Mouse (Mus musculus): ENCODE measurements around the gene Cisd1. TPM values are rescaled to one million over a fixed set of nuclear protein-coding genes. Genes with fewer than 3 reads are reported as not detected.
A peak's percentile ranks its signal among the peaks of the same experiment; 100 is the strongest.

The Cisd1 gene
- polyA plus RNA-seq, 1 experiment from 2014 or later: 129 TPM

DNA sequence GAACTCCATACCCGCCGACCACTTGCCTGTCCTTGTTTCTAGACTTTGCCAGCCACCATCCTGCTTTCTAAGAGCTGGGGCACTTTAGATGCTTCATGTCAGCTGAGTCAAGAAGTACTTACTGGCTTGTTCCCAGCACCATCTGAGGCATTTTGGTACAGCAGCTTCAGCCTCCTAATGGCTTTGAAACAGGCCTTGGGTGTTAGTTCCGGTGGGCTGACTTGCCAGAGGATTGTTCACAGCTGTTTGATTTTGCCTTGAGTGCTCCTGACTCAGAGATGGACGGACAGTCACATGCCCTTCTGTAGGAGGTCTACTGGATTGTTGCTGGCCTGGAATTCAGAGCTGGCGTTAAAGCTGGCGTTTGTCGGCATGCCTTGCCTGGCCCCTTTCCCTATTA is 16.3 kb upstream of the Cisd1 start:
- ATAC-seq (replicated peaks; ENCODE audit: low FRiP score) (no peak), DNase-seq (ENCODE audit: low spot score) (no peak)
- Histone ChIP-seq H3K9me3 (ENCODE audit: control insufficient read depth, low read length) (no peaks in the 10 kb centered on the region), H3K27me3 (replicated peaks; ENCODE audit: control insufficient read depth, insufficient read depth, low read length) (no peaks in the 10 kb centered on the region), H3K4me3 (ENCODE audit: low read depth, low read length) (no peak overlapping the region), H3K27ac (ENCODE audit: low read depth, low read length) (no peak overlapping the region), H3K4me2 (no peak overlapping the region), H3K9ac (ENCODE audit: low read depth, low read length) (no peak overlapping the region), H3K4me1 (replicated peaks; ENCODE audit: control insufficient read depth, insufficient read depth, low read length) (peaks cover 3% of the 10 kb centered on the region; the same call in 1 of the 2 replicates), H3K36me3 (ENCODE audit: control insufficient read depth, insufficient read depth, low read length) (peaks cover 3% of the 10 kb centered on the region; the same call in 1 of the 2 replicates)
- 87% methylated on average over 7 of the region's 7 CpGs for WGBS

DNA sequence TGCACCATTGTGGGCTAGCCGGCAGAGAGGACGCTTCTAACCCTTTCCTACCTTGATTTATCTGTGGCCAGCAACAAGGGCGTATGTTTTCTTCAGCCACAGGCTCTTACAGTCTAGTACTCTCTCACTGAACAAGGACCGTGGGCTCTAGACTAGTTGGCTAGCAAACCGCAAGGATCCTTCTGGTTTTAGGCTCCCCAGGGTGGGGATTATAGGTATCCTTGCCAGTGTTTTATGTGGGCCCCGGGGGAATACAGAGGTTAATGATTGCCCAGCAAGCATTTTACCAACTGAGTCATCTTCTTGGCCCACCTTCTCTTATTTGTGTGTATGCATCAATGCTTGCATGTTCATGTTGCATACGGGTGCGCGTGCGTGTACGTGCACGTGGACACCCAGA is 10.2 kb upstream of the Cisd1 start:
- H3K27ac ChIP-seq (ENCODE audit: low read depth, low read length): no peak overlapping the region
- no peaks in the 10 kb centered on the region; the same call in 1 of the 2 replicates for H3K4me1 ChIP-seq (replicated peaks; ENCODE audit: control insufficient read depth, insufficient read depth, low read length)
- no peak overlapping the region for H3K4me3 ChIP-seq (ENCODE audit: low read depth, low read length)
- H3K9ac ChIP-seq (ENCODE audit: low read depth, low read length): no peak overlapping the region
- no peak overlapping the region for H3K4me2 ChIP-seq
- H3K27me3 ChIP-seq (replicated peaks; ENCODE audit: control insufficient read depth, insufficient read depth, low read length): no peaks in the 10 kb centered on the region
- ATAC-seq (replicated peaks; ENCODE audit: low FRiP score) (no peak), DNase-seq (ENCODE audit: low spot score) (no peak)
- H3K9me3 ChIP-seq (ENCODE audit: control insufficient read depth, low read length): no peaks in the 10 kb centered on the region
- 90% methylated on average over 12 of the region's 12 CpGs for WGBS
- peaks cover 3% of the 10 kb centered on the region; the same call in 1 of the 2 replicates for H3K36me3 ChIP-seq (ENCODE audit: control insufficient read depth, insufficient read depth, low read length)

DNA sequence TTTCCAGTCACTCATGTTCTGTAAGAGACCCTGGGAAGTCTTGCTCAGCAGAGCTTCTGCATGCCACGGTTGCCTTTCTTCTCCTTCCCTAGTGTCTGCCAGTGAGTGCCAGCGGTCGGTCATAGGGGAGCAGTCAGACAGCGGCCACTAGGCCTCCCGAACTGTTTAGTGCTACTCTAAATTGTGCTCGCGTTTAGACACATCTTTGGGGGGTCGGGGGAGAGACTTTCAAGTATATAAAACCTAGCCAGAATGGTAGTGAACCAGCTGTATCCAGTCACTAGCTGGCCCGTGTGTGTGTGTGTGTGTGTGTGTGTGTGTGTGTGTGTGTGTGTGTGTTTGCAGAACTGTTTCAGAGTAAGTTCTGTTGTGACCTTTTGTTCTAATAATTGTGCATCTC is 9.1 kb upstream of the Cisd1 start:
- ATAC-seq (replicated peaks; ENCODE audit: low FRiP score): no peak
- Histone ChIP-seq H3K27me3 (replicated peaks; ENCODE audit: control insufficient read depth, insufficient read depth, low read length) (no peaks in the 10 kb centered on the region), H3K4me2 (no peak overlapping the region), H3K27ac (ENCODE audit: low read depth, low read length) (no peak overlapping the region), H3K9me3 (ENCODE audit: control insufficient read depth, low read length) (no peaks in the 10 kb centered on the region), H3K4me3 (ENCODE audit: low read depth, low read length) (no peak overlapping the region), H3K9ac (ENCODE audit: low read depth, low read length) (no peak overlapping the region), H3K4me1 (replicated peaks; ENCODE audit: control insufficient read depth, insufficient read depth, low read length) (peaks cover 10% of the 10 kb centered on the region), H3K36me3 (ENCODE audit: control insufficient read depth, insufficient read depth, low read length) (peaks cover 3% of the 10 kb centered on the region; the same call in 1 of the 2 replicates)
- 73% methylated on average over 9 of the region's 9 CpGs for WGBS
- DNase-seq (ENCODE audit: low spot score): no peak

DNA sequence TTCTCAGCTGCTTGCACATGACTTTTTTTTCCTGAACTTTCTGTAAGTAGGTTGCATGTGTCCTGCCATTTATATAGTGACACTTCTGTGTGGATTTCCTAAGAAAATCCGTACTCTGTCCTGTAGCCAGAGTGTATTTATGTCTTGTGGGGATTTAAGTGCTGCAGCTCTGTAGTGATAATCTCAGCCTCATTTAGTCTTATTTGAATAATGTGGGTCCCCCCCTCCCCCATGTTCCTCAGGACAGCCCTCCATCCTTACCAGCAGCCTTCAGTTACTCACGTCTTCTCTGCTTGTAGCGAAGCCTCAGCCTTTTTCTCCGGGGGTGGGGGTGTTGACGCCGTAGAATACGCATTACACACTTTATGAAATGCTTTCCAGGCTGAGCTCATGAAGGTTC is 6.5 kb upstream of the Cisd1 start:
- Histone ChIP-seq H3K9ac (ENCODE audit: low read depth, low read length) (no peak overlapping the region), H3K27ac (ENCODE audit: low read depth, low read length) (no peak overlapping the region), H3K4me3 (ENCODE audit: low read depth, low read length) (no peak overlapping the region), H3K9me3 (ENCODE audit: control insufficient read depth, low read length) (no peaks in the 10 kb centered on the region), H3K4me2 (no peak overlapping the region), H3K36me3 (ENCODE audit: control insufficient read depth, insufficient read depth, low read length) (peaks cover 3% of the 10 kb centered on the region; the same call in 1 of the 2 replicates), H3K4me1 (replicated peaks; ENCODE audit: control insufficient read depth, insufficient read depth, low read length) (peaks cover 17% of the 10 kb centered on the region), H3K27me3 (replicated peaks; ENCODE audit: control insufficient read depth, insufficient read depth, low read length) (no peaks in the 10 kb centered on the region)
- DNase-seq (ENCODE audit: low spot score): no peak
- ATAC-seq (replicated peaks; ENCODE audit: low FRiP score): no peak
- WGBS: 92% methylated on average over 7 of the region's 7 CpGs

DNA sequence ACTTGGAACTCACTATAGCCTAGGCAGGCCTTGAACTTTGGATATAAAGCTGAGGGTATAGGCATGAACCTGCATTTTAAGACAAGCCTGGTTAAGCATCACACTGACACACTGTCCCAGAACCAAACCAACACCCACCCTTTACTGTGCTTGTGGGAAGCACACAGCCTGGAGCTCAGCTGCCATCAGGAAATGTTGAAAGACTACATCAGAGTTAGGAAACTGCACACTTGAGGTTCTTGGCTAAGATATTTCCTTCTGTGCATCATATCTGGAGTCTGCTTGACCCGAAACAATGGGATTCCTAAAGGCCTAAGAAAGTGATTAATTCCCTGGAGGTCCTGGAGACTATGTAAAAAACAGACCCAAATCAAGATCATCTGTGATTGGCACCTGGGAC is 4.5 kb upstream of the Cisd1 start:
- no peaks in the 10 kb centered on the region for H3K9me3 ChIP-seq (ENCODE audit: control insufficient read depth, low read length)
- H3K9ac ChIP-seq (ENCODE audit: low read depth, low read length): no peak overlapping the region
- ATAC-seq (replicated peaks; ENCODE audit: low FRiP score): no peak
- WGBS: 79% methylated on average over 1 of the region's 1 CpGs
- H3K4me2 ChIP-seq: peak overlapping the region; percentile 90
- no peaks in the 10 kb centered on the region for H3K27me3 ChIP-seq (replicated peaks; ENCODE audit: control insufficient read depth, insufficient read depth, low read length)
- peak overlapping the region; percentile 83 for H3K4me3 ChIP-seq (ENCODE audit: low read depth, low read length)
- no peak for DNase-seq (ENCODE audit: low spot score)
- H3K4me1 ChIP-seq (replicated peaks; ENCODE audit: control insufficient read depth, insufficient read depth, low read length): peaks cover 22% of the 10 kb centered on the region
- H3K36me3 ChIP-seq (ENCODE audit: control insufficient read depth, insufficient read depth, low read length): peaks cover 3% of the 10 kb centered on the region; the same call in 1 of the 2 replicates
- peak overlapping the region; percentile 9; the same call in 1 of the 2 replicates for H3K27ac ChIP-seq (ENCODE audit: low read depth, low read length)

DNA sequence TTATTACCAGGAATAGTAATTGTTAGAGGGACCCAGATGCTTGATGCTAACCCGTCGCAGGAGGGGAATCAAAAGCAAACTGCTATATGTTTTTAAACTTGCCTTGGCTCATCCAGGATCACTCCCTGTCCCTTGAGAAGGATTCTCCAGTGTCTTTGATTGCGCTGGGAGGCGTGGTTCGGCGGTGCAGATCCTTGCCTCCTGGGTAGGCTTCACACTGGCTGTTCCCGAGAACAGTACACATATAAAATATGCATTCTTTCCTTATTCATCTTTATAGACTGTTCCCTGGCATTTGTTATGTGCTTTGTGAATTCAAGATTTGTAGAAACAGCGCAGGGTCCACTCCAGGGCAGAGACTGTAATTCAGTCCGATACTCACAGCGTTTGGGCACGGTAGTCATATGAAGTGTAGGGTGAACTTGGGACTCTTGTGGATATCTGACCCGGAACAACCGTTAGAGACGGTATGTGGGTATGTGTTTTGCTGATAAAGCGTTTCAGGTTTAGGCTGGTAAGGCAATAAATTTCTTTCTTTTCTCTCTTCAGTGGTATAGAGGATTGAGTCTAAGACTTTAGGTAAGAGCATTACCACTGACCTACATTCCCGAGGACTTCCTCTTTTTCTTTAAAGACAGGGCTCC is 4.0 kb upstream of the Cisd1 start:
- no peaks in the 10 kb centered on the region for H3K9me3 ChIP-seq (ENCODE audit: control insufficient read depth, low read length)
- peak; percentile 46 for DNase-seq (ENCODE audit: low spot score)
- peaks cover 24% of the 10 kb centered on the region for H3K4me1 ChIP-seq (replicated peaks; ENCODE audit: control insufficient read depth, insufficient read depth, low read length)
- H3K27ac ChIP-seq (ENCODE audit: low read depth, low read length): peak overlapping the region; percentile 75
- peak overlapping the region; percentile 90 for H3K4me2 ChIP-seq
- H3K4me3 ChIP-seq (ENCODE audit: low read depth, low read length): peak overlapping the region; percentile 83
- peak overlapping the region; percentile 86 for H3K9ac ChIP-seq (ENCODE audit: low read depth, low read length)
- H3K36me3 ChIP-seq (ENCODE audit: control insufficient read depth, insufficient read depth, low read length): peaks cover 3% of the 10 kb centered on the region; the same call in 1 of the 2 replicates
- H3K27me3 ChIP-seq (replicated peaks; ENCODE audit: control insufficient read depth, insufficient read depth, low read length): no peaks in the 10 kb centered on the region
- WGBS: 20% methylated on average over 16 of the region's 16 CpGs
- no peak for ATAC-seq (replicated peaks; ENCODE audit: low FRiP score)

DNA sequence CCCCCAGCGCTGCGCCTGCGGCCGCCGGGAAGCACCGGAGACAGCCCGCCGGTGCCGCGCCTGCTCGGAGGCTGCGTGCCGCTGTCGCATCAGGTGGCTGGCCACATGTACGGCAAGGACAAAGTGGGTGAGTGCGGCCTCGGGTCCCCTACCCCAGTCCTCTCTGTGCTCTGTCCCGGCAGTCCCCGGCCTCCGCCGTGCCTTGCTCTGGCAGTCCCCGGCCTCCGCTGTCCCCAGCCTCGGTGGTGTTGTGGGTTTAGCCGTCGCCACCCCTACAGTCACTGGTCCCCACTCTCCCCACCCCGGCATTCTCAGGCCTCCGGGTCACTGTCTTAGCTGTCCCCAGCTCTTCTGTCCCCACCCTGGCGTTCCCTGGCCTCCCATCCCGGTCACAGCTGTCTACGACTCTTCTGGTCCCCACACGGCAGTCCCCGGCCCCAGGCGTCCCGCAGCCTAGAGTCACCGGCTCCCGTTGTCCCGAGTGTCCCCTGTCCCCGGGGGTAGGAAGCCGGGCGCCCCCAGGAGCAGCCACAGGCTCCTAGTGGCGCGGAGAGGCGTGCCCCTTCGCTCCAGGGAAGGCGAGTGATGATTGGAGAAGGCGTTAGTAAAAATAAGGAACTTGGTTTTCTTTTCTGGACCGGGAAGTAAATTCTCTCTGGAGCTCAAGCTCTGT is 3.3 kb upstream of the Cisd1 start:
- ATAC-seq (replicated peaks; ENCODE audit: low FRiP score): peak; percentile 27
- H3K27ac ChIP-seq (ENCODE audit: low read depth, low read length): peak overlapping the region; percentile 75
- H3K27me3 ChIP-seq (replicated peaks; ENCODE audit: control insufficient read depth, insufficient read depth, low read length): no peaks in the 10 kb centered on the region
- H3K36me3 ChIP-seq (ENCODE audit: control insufficient read depth, insufficient read depth, low read length): peaks cover 3% of the 10 kb centered on the region; the same call in 1 of the 2 replicates
- peak; percentile 75 for DNase-seq (ENCODE audit: low spot score)
- peak overlapping the region; percentile 83 for H3K4me3 ChIP-seq (ENCODE audit: low read depth, low read length)
- under 1% methylated on average over 47 of the region's 48 CpGs for WGBS
- no peaks in the 10 kb centered on the region for H3K9me3 ChIP-seq (ENCODE audit: control insufficient read depth, low read length)
- peaks cover 30% of the 10 kb centered on the region for H3K4me1 ChIP-seq (replicated peaks; ENCODE audit: control insufficient read depth, insufficient read depth, low read length)
- H3K9ac ChIP-seq (ENCODE audit: low read depth, low read length): peak overlapping the region; percentile 86
- H3K4me2 ChIP-seq: peak overlapping the region; percentile 90

DNA sequence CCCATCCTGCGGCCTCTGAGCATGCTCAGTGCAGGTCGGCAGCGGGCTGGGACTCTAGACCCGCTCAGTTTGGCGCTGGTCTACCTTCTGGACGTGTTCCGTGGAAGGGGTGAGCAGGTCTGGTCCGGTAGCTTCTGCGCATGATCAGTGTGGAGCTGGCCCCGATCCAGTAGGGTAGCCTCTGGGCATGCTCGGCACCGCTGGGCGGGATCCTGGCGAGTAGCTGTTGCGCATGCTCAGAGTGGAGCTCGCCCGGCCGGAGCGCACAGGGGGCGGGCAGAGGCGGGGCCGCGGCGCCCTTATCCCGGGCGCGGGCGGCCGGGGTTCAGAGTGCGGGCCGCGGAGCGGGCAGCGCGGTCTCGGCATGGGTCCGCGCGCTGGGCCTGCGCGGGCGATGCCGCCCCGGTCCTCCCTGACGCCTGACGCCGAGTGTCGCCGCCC is 2.8 kb upstream of the Cisd1 start, which contains the start of gene Ipmk:
TSS of gene Ipmk (plus strand) at position 255 of the 441 bp plus-strand sequence.
- ATAC-seq (replicated peaks; ENCODE audit: low FRiP score) (peak; percentile 87), DNase-seq (ENCODE audit: low spot score) (peak; percentile 98)
- Histone ChIP-seq H3K36me3 (ENCODE audit: control insufficient read depth, insufficient read depth, low read length) (peaks cover 3% of the 10 kb centered on the region; the same call in 1 of the 2 replicates), H3K4me3 (ENCODE audit: low read depth, low read length) (peak within 1 kb of the TSS; percentile 83), H3K27ac (ENCODE audit: low read depth, low read length) (peak within 1 kb of the TSS; percentile 93), H3K27me3 (replicated peaks; ENCODE audit: control insufficient read depth, insufficient read depth, low read length) (no peaks in the 10 kb centered on the region), H3K4me2 (peak within 1 kb of the TSS; percentile 90), H3K4me1 (replicated peaks; ENCODE audit: control insufficient read depth, insufficient read depth, low read length) (peaks cover 31% of the 10 kb centered on the region), H3K9ac (ENCODE audit: low read depth, low read length) (peak within 1 kb of the TSS; percentile 86), H3K9me3 (ENCODE audit: control insufficient read depth, low read length) (no peaks in the 10 kb centered on the region)
- whole genome bisulfite sequencing: 3% methylated on average over 49 of the region's 49 CpGs
